Mouse (Mus musculus): ENCODE measurements around the gene Plekhh1.

DNA sequence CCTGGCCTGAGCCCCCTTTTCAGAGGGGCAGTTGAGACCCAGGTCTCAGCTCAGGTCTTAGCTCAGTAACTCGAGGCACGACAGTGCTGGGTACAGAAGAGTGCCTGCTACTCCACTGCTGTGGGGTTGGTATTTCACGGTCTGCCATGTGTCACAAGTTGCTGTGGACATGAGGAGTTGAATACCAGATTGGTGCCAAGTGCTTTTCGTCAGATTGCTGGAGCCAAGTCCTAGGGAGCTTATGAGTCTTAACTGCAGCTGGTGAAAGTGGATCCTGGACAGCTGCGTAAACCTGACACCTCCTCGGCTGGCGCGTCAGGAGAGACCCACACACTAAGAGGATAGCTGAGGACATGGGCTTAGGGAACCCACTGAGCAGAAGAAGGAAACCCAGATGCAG, 15.7 kb downstream of the Plekhh1 start:
- no peak for TF ChIP-seq CHD2 (IDR thresholded peaks at IDR 0.05; ENCODE audit: low read depth, low read length)
- TF ChIP-seq ZNF384 (IDR thresholded peaks at IDR 0.05; ENCODE audit: low read depth, low read length): no peak
- no peak for TF ChIP-seq ZC3H11A (IDR thresholded peaks at IDR 0.05; ENCODE audit: borderline replicate concordance, low read depth, low read length)
